Comparison of ENCODE assay signal across 8 mouse cellular contexts in genomic region chr12:101975601-101976571, GRCm38 (mm10). TPM values are rescaled to one million over a fixed set of nuclear protein-coding genes. Genes with fewer than 3 reads are reported as not detected.
DNase-seq lines count a peak whose midpoint lies in the region; ATAC-seq and TF ChIP-seq lines count a peak whose summit lies in the region.

TSS of gene Cpsf2 (plus strand) at chr12:101975988.

- no peaks in the 10 kb centered on the region for H3K36me3 ChIP-seq in forebrain, embryonic 11.5 days (ENCODE audit: control insufficient read depth, insufficient read depth, low read length)
- no peaks in the 10 kb centered on the region for H3K36me3 ChIP-seq in heart, postnatal 0 days (replicated peaks; ENCODE audit: control insufficient read depth, insufficient read depth, low read length)
- H3K36me3 ChIP-seq in liver, embryonic 16.5 days (ENCODE audit: control insufficient read depth, insufficient read depth) = no peaks in the 10 kb centered on the region; the same call in 1 of the 2 replicates
- H3K36me3 ChIP-seq in neural tube, embryonic 13.5 days = peaks cover 5% of the 10 kb centered on the region; the same call in 1 of the 2 replicates
- H3K36me3 ChIP-seq in testis, adult 2 months (ENCODE audit: control insufficient read depth, insufficient read depth, low read length) = peaks cover 1% of the 10 kb centered on the region; the same call in 1 of the 2 replicates

- under 1% methylated on average over 77 of the region's 77 CpGs for WGBS in forebrain, embryonic 11.5 days
- under 1% methylated on average over 77 of the region's 77 CpGs for WGBS in heart, postnatal 0 days
- under 1% methylated on average over 76 of the region's 77 CpGs for WGBS in liver, embryonic 16.5 days (ENCODE audit: insufficient replicate concordance)
- WGBS in neural tube, embryonic 13.5 days = under 1% methylated on average over 76 of the region's 77 CpGs

- no peak for TF ChIP-seq CTCF in heart, postnatal 0 days (IDR thresholded peaks at IDR 0.05; ENCODE audit: low read depth)
- no peak for TF ChIP-seq CTCF in testis, adult 2 months (IDR thresholded peaks at IDR 0.05; ENCODE audit: control insufficient read depth, insufficient read depth, insufficient replicate concordance, low read depth, low read length)

- peak within 1 kb of the TSS; percentile 95 for H3K9ac ChIP-seq in forebrain, embryonic 11.5 days (ENCODE audit: low read length)
- H3K9ac ChIP-seq in heart, postnatal 0 days (replicated peaks; ENCODE audit: low read depth, low read length) = peak within 1 kb of the TSS; percentile 92
- peak within 1 kb of the TSS; percentile 89 for H3K9ac ChIP-seq in liver, embryonic 16.5 days (ENCODE audit: low read depth, low read length)
- peak within 1 kb of the TSS; percentile 94 for H3K9ac ChIP-seq in neural tube, embryonic 13.5 days

- H3K4me1 ChIP-seq in forebrain, embryonic 11.5 days (replicated peaks; ENCODE audit: control insufficient read depth, insufficient read depth, low read length) = peaks cover 2% of the 10 kb centered on the region; the same call in 1 of the 2 replicates
- H3K4me1 ChIP-seq in heart, postnatal 0 days (ENCODE audit: control insufficient read depth, insufficient read depth) = peaks cover 27% of the 10 kb centered on the region
- H3K4me1 ChIP-seq in liver, embryonic 16.5 days (ENCODE audit: control insufficient read depth, low read depth, low read length) = peaks cover 42% of the 10 kb centered on the region
- peaks cover 22% of the 10 kb centered on the region for H3K4me1 ChIP-seq in neural tube, embryonic 13.5 days (replicated peaks)
- H3K4me1 ChIP-seq in testis, adult 2 months (ENCODE audit: control insufficient read depth, insufficient read depth, low read length) = peaks cover 2% of the 10 kb centered on the region

- H3K27me3 ChIP-seq in forebrain, embryonic 11.5 days (ENCODE audit: control insufficient read depth, insufficient read depth, low read length) = no peaks in the 10 kb centered on the region
- H3K27me3 ChIP-seq in heart, postnatal 0 days (ENCODE audit: control insufficient read depth, insufficient read depth, low read length) = no peaks in the 10 kb centered on the region
- no peaks in the 10 kb centered on the region for H3K27me3 ChIP-seq in liver, embryonic 16.5 days (ENCODE audit: control insufficient read depth, insufficient read depth, low read depth, low read length)
- H3K27me3 ChIP-seq in neural tube, embryonic 13.5 days = no peaks in the 10 kb centered on the region
- H3K27me3 ChIP-seq in testis, adult 2 months (ENCODE audit: control insufficient read depth, insufficient read depth, low read length) = no peaks in the 10 kb centered on the region

- TF ChIP-seq EP300 in heart, postnatal 0 days (IDR thresholded peaks at IDR 0.05; ENCODE audit: low read depth) = peak; percentile 90

- peak; percentile 53 for TF ChIP-seq POLR2A in testis, adult 2 months (IDR thresholded peaks at IDR 0.05; ENCODE audit: control insufficient read depth, low read depth, low read length)

- peak within 1 kb of the TSS; percentile 89 for H3K4me3 ChIP-seq in forebrain, embryonic 11.5 days (ENCODE audit: low read depth, low read length)
- peak within 1 kb of the TSS; percentile 93 for H3K4me3 ChIP-seq in heart, postnatal 0 days (ENCODE audit: low read depth, low read length)
- peak within 1 kb of the TSS; percentile 97 for H3K4me3 ChIP-seq in liver, embryonic 16.5 days (ENCODE audit: low read depth, low read length)
- peak within 1 kb of the TSS; percentile 93 for H3K4me3 ChIP-seq in neural tube, embryonic 13.5 days
- peak within 1 kb of the TSS; percentile 90 for H3K4me3 ChIP-seq in testis, adult 2 months (ENCODE audit: control insufficient read depth, low read depth, low read length)

- H3K4me2 ChIP-seq in forebrain, embryonic 11.5 days (ENCODE audit: low read depth, low read length, severe bottlenecking) = peak within 1 kb of the TSS; percentile 66
- peak within 1 kb of the TSS; percentile 63 for H3K4me2 ChIP-seq in heart, postnatal 0 days (ENCODE audit: low read depth, low read length)
- peak within 1 kb of the TSS; percentile 88 for H3K4me2 ChIP-seq in liver, embryonic 16.5 days (ENCODE audit: low read depth, low read length)
- peak within 1 kb of the TSS; percentile 79 for H3K4me2 ChIP-seq in neural tube, embryonic 13.5 days

- H3K27ac ChIP-seq in forebrain, embryonic 11.5 days (ENCODE audit: low read depth, low read length) = peak within 1 kb of the TSS; percentile 80
- peak within 1 kb of the TSS; percentile 95 for H3K27ac ChIP-seq in heart, postnatal 0 days (ENCODE audit: low read depth)
- H3K27ac ChIP-seq in liver, embryonic 16.5 days (ENCODE audit: low read length) = peak within 1 kb of the TSS; percentile 92
- H3K27ac ChIP-seq in neural tube, embryonic 13.5 days (replicated peaks) = peak within 1 kb of the TSS; percentile 91
- peak within 1 kb of the TSS; percentile 92 for H3K27ac ChIP-seq in testis, adult 2 months (ENCODE audit: control insufficient read depth, insufficient read depth, low read depth, low read length)

- no peaks in the 10 kb centered on the region for H3K9me3 ChIP-seq in forebrain, embryonic 11.5 days (ENCODE audit: control insufficient read depth, low read length)
- no peaks in the 10 kb centered on the region for H3K9me3 ChIP-seq in heart, postnatal 0 days (replicated peaks; ENCODE audit: control insufficient read depth, low read length)
- H3K9me3 ChIP-seq in liver, embryonic 16.5 days (replicated peaks; ENCODE audit: control insufficient read depth, low read length) = no peaks in the 10 kb centered on the region
- H3K9me3 ChIP-seq in neural tube, embryonic 13.5 days = no peaks in the 10 kb centered on the region

- ATAC-seq in forebrain, embryonic 11.5 days (replicated peaks; ENCODE audit: low FRiP score) = peak; percentile 98
- peak; percentile 95 for ATAC-seq in heart, postnatal 0 days (ENCODE audit: insufficient read depth, low read depth)
- peak; percentile 91 for ATAC-seq in liver, embryonic 16.5 days (ENCODE audit: low read depth)
- peak; percentile 98 for ATAC-seq in neural tube, embryonic 13.5 days (ENCODE audit: low read depth)

- DNase-seq in CD8-positive naive resting alpha-beta T cell, adult 2 months (ENCODE audit: low read depth in 2 of 2, low spot score in 2 of 2) = peak; percentile 81 to 83
- DNase-seq in c-Kit-positive CD71-negative TER-119-negative erythroid progenitor cells, embryonic 14.5 days (ENCODE audit: low read depth) = peak; percentile 60
- peak; percentile 89 for DNase-seq in forebrain, embryonic 11.5 days (ENCODE audit: low spot score)
- DNase-seq in heart, postnatal 0 days (ENCODE audit: low spot score) = peak; percentile 82
- DNase-seq in kidney, postnatal 4 days = peak; percentile 84 to 92

RNA-seq across cellular contexts. Expression of gene Cpsf2, which starts in this region (rescaled TPM):
- polyA plus RNA-seq in forebrain, embryonic 11.5 days (2014; fragmentation: Nextera tagmentation; extraction: Ambion mirVana) = 45.0 and 46.1 TPM in 2 replicates
- total RNA-seq in heart, postnatal 0 days (2014; rRNA removed; ENCODE audit: low replicate concordance) = 12.2 and 12.4 TPM in 2 replicates
- 13.6 and 15.3 TPM in 2 replicates for polyA plus RNA-seq in heart, postnatal 0 days (2015; fragmentation: Nextera tagmentation; extraction: Ambion mirVana)
- polyA plus RNA-seq in liver, embryonic 16.5 days (2015; fragmentation: Nextera tagmentation; extraction: Ambion mirVana) = 13.6 and 14.8 TPM in 2 replicates
- polyA plus RNA-seq in neural tube, embryonic 13.5 days (2015; fragmentation: Nextera tagmentation; extraction: Ambion mirVana) = 32.0 and 36.5 TPM in 2 replicates
- 5.6 and 6.7 TPM in 2 replicates for polyA plus RNA-seq in testis, adult 2 months (2012; rRNA removed)

Comparison
In these comparisons a context has a peak if more than half of its experiments do, and no peak if none do; other contexts are left out.
1. Peak in every context shown above with its lines: DNase-seq, ATAC-seq, H3K4me3 ChIP-seq and H3K27ac ChIP-seq.